Mouse (Mus musculus): Measurements from ENCODE around the gene Adam10. TPM values are rescaled to one million over a fixed set of nuclear protein-coding genes. Genes with fewer than 3 reads are reported as not detected.

The Adam10 gene
- polyA plus RNA-seq, 1 experiment from 2014 or later, result 72.1 TPM

DNA sequence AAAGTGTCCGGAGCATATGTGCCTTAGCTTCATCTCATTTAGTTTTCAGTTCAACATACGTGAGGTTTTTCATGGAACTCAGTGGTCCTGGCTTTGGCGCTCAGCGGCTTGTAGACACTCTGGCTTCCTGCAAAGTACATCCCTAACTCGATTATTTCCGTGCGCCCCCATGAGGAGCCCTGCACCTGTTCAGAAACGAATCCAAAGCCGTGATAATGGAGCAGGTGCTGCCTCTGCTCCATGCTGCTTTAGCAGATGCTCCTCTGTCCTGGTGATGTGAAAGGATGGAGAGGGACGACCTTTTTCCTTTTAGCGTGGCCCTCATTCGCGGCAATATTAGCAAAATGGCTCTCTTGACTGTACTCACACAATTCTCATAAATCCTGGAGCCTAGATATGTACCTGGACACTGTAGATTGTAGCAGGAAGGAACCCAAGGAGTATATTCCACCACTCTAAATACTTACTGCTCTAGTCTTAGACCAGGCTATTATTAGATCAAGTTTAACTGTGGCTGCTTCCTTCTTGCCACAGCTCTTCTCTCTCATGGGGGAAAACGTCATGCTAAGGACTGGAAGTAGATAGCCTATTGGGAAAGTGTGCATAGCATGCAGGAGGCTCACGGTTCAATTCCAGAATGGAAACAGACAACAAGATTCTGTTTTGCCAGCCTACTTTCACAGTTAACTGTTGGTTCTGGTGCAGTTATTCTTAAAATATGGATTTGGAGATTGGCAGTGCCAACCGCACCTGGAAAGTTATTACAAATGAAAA, 13.2 kb upstream of the Adam10 start:
- Histone ChIP-seq H3K4me3 (ENCODE audit: control insufficient read depth in 1 of 2, insufficient read depth in 1 of 2, low read depth in 1 of 2, low read length in 2 of 2) (no peak overlapping the region), H3K36me3 (ENCODE audit: control insufficient read depth, insufficient read depth, low read length) (no peaks in the 10 kb centered on the region), H3K9ac (ENCODE audit: low read length) (no peak overlapping the region), H3K27me3 (ENCODE audit: control insufficient read depth, insufficient read depth, low read length) (no peaks in the 10 kb centered on the region), H3K4me2 (ENCODE audit: low read length) (no peak overlapping the region), H3K9me3 (ENCODE audit: control insufficient read depth, low read length) (peaks cover 3% of the 10 kb centered on the region; the same call in 1 of the 2 replicates), H3K4me1 (ENCODE audit: control insufficient read depth in 2 of 2, insufficient read depth in 2 of 2, low read length in 2 of 2) (peaks cover 0 to 5% of the 10 kb centered on the region in 2 experiments; a peak in 1 of 4 replicates), H3K27ac (replicated peaks in 1 of 2; ENCODE audit: control insufficient read depth in 1 of 2, insufficient read depth in 1 of 2, low read depth in 2 of 2, low read length in 2 of 2) (no peak overlapping the region)
- WGBS, result 62% methylated on average over 16 of the region's 16 CpGs
- ATAC-seq (ENCODE audit: insufficient number of reproducible peaks, insufficient read depth, low FRiP score, low read depth), result no peak

- no peak overlapping the region for H3K27ac ChIP-seq (replicated peaks in 1 of 2; ENCODE audit: control insufficient read depth in 1 of 2, insufficient read depth in 1 of 2, low read depth in 2 of 2, low read length in 2 of 2)
- no peak overlapping the region for H3K4me2 ChIP-seq (ENCODE audit: low read length)
- peaks cover 3% of the 10 kb centered on the region; the same call in 1 of the 2 replicates for H3K9me3 ChIP-seq (ENCODE audit: control insufficient read depth, low read length)
- H3K9ac ChIP-seq (ENCODE audit: low read length), result no peak overlapping the region
- 54% methylated on average over 7 of the region's 7 CpGs for WGBS
- H3K4me3 ChIP-seq (ENCODE audit: control insufficient read depth in 1 of 2, insufficient read depth in 1 of 2, low read depth in 1 of 2, low read length in 2 of 2), result no peak overlapping the region
- H3K27me3 ChIP-seq (ENCODE audit: control insufficient read depth, insufficient read depth, low read length), result no peaks in the 10 kb centered on the region
- no peaks in the 10 kb centered on the region for H3K36me3 ChIP-seq (ENCODE audit: control insufficient read depth, insufficient read depth, low read length)
- H3K4me1 ChIP-seq (ENCODE audit: control insufficient read depth in 2 of 2, insufficient read depth in 2 of 2, low read length in 2 of 2), result peaks cover 0 to 5% of the 10 kb centered on the region in 2 experiments; a peak in 1 of 4 replicates
- ATAC-seq (ENCODE audit: insufficient number of reproducible peaks, insufficient read depth, low FRiP score, low read depth), result no peak
Observed at GRCm38 (mm10) chr9:70666811-70667210, 12.0 kb upstream of the Adam10 start.

DNA sequence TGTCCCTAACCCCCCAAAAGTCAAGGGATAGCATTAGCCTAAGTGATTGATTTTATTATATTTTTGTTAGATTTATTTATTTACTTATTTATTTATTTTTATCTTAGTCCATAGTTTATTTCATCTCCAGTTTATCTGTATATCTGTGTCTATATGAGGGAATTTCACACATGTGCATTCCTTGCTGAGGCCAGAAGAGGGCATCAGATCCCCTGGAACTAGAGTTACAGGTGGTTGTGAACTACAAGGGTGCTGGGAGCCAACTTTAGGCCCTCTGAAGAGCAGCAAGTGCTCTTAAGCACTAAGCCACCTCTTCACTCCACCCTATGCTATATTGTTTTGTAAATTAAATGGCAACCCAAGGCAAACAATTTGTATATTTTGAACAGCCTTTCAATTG, 10.7 kb upstream of the Adam10 start:
- Histone ChIP-seq H3K4me3 (ENCODE audit: control insufficient read depth in 1 of 2, insufficient read depth in 1 of 2, low read depth in 1 of 2, low read length in 2 of 2) (no peak overlapping the region), H3K9me3 (ENCODE audit: control insufficient read depth, low read length) (peaks cover 3% of the 10 kb centered on the region; the same call in 1 of the 2 replicates), H3K27ac (replicated peaks in 1 of 2; ENCODE audit: control insufficient read depth in 1 of 2, insufficient read depth in 1 of 2, low read depth in 2 of 2, low read length in 2 of 2) (no peak overlapping the region), H3K36me3 (ENCODE audit: control insufficient read depth, insufficient read depth, low read length) (no peaks in the 10 kb centered on the region), H3K27me3 (ENCODE audit: control insufficient read depth, insufficient read depth, low read length) (no peaks in the 10 kb centered on the region), H3K9ac (ENCODE audit: low read length) (no peak overlapping the region), H3K4me1 (ENCODE audit: control insufficient read depth in 2 of 2, insufficient read depth in 2 of 2, low read length in 2 of 2) (peaks cover 0 to 8% of the 10 kb centered on the region in 2 experiments; a peak in 1 of 4 replicates), H3K4me2 (ENCODE audit: low read length) (no peak overlapping the region)
- no peak for ATAC-seq (ENCODE audit: insufficient number of reproducible peaks, insufficient read depth, low FRiP score, low read depth)

DNA sequence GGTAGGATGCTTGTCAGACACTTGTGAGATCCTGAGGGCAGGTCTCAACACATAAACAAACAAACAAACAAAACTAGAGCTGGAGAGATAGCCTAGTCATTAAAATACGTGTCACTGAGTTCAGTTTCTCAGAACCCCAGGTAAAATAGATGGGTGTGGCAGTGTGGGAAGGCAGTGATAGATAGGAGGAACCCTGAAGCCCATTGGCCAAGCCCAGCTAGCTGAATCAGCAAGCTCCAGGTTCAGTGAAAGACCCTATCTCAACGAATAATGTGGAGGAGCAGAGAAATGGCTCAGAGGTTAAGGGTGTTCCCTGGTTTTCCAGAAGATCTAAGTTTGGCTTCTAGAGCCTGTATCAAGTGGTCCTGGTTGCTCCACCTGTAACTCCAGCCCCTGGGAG, 9.6 kb upstream of the Adam10 start:
- Histone ChIP-seq H3K36me3 (ENCODE audit: control insufficient read depth, insufficient read depth, low read length) (no peaks in the 10 kb centered on the region), H3K27ac (replicated peaks in 1 of 2; ENCODE audit: control insufficient read depth in 1 of 2, insufficient read depth in 1 of 2, low read depth in 2 of 2, low read length in 2 of 2) (no peak overlapping the region), H3K4me1 (ENCODE audit: control insufficient read depth in 2 of 2, insufficient read depth in 2 of 2, low read length in 2 of 2) (peaks cover 0 to 8% of the 10 kb centered on the region in 2 experiments; a peak in 1 of 4 replicates), H3K9ac (ENCODE audit: low read length) (no peak overlapping the region), H3K4me3 (ENCODE audit: control insufficient read depth in 1 of 2, insufficient read depth in 1 of 2, low read depth in 1 of 2, low read length in 2 of 2) (no peak overlapping the region), H3K27me3 (ENCODE audit: control insufficient read depth, insufficient read depth, low read length) (no peaks in the 10 kb centered on the region), H3K9me3 (ENCODE audit: control insufficient read depth, low read length) (peaks cover 3% of the 10 kb centered on the region; the same call in 1 of the 2 replicates), H3K4me2 (ENCODE audit: low read length) (no peak overlapping the region)
- no peak for ATAC-seq (ENCODE audit: insufficient number of reproducible peaks, insufficient read depth, low FRiP score, low read depth)
- WGBS, result 54% methylated on average over 2 of the region's 2 CpGs

DNA sequence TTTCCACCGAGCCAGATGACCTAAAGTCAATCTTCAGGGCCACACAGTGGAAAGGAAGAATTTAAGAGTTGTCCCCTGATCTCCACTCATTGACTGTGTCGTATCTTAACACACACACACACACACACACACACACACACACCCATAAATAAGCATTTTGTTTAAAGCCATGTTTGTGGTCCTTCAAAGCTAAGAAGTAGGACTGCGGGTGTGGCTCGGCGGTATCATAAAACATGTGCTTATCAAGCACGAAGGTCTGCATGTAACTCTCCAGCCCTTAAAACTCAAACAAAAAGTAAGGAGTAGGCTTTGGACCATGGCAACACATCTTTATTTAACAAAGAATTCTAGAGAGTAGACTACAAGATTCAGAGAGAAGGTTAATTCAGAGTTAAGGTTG, 8.4 kb upstream of the Adam10 start:
- 83% methylated on average over 6 of the region's 6 CpGs for WGBS
- Histone ChIP-seq H3K4me2 (ENCODE audit: low read length) (no peak overlapping the region), H3K9ac (ENCODE audit: low read length) (no peak overlapping the region), H3K4me3 (ENCODE audit: control insufficient read depth in 1 of 2, insufficient read depth in 1 of 2, low read depth in 1 of 2, low read length in 2 of 2) (no peak overlapping the region), H3K27ac (replicated peaks in 1 of 2; ENCODE audit: control insufficient read depth in 1 of 2, insufficient read depth in 1 of 2, low read depth in 2 of 2, low read length in 2 of 2) (no peak overlapping the region), H3K36me3 (ENCODE audit: control insufficient read depth, insufficient read depth, low read length) (no peaks in the 10 kb centered on the region), H3K4me1 (ENCODE audit: control insufficient read depth in 2 of 2, insufficient read depth in 2 of 2, low read length in 2 of 2) (peaks cover 0 to 8% of the 10 kb centered on the region in 2 experiments; a peak in 1 of 4 replicates), H3K9me3 (ENCODE audit: control insufficient read depth, low read length) (peaks cover 3% of the 10 kb centered on the region; the same call in 1 of the 2 replicates), H3K27me3 (ENCODE audit: control insufficient read depth, insufficient read depth, low read length) (no peaks in the 10 kb centered on the region)
- no peak for ATAC-seq (ENCODE audit: insufficient number of reproducible peaks, insufficient read depth, low FRiP score, low read depth)

- no peak overlapping the region for H3K9ac ChIP-seq (ENCODE audit: low read length)
- H3K27me3 ChIP-seq (ENCODE audit: control insufficient read depth, insufficient read depth, low read length), result no peaks in the 10 kb centered on the region
- H3K27ac ChIP-seq (replicated peaks in 1 of 2; ENCODE audit: control insufficient read depth in 1 of 2, insufficient read depth in 1 of 2, low read depth in 2 of 2, low read length in 2 of 2), result no peak overlapping the region
- no peaks in the 10 kb centered on the region for H3K36me3 ChIP-seq (ENCODE audit: control insufficient read depth, insufficient read depth, low read length)
- H3K9me3 ChIP-seq (ENCODE audit: control insufficient read depth, low read length), result peaks cover 3% of the 10 kb centered on the region; the same call in 1 of the 2 replicates
- 0 out of 4 replicates have a peak, but pooled peaks cover 0 to 3% of the 10 kb centered on the region in 2 experiments for H3K4me1 ChIP-seq (ENCODE audit: control insufficient read depth in 2 of 2, insufficient read depth in 2 of 2, low read length in 2 of 2)
- no peak for ATAC-seq (ENCODE audit: insufficient number of reproducible peaks, insufficient read depth, low FRiP score, low read depth)
- 65% methylated on average over 6 of the region's 6 CpGs for WGBS
- no peak overlapping the region for H3K4me2 ChIP-seq (ENCODE audit: low read length)
- H3K4me3 ChIP-seq (ENCODE audit: control insufficient read depth in 1 of 2, insufficient read depth in 1 of 2, low read depth in 1 of 2, low read length in 2 of 2), result no peak overlapping the region
Observed at GRCm38 (mm10) chr9:70671278-70671677, 7.5 kb upstream of the Adam10 start.

- Histone ChIP-seq H3K27ac (replicated peaks in 1 of 2; ENCODE audit: control insufficient read depth in 1 of 2, insufficient read depth in 1 of 2, low read depth in 2 of 2, low read length in 2 of 2) (no peak overlapping the region), H3K4me1 (ENCODE audit: control insufficient read depth in 2 of 2, insufficient read depth in 2 of 2, low read length in 2 of 2) (0 out of 4 replicates have a peak, but pooled peaks cover 0 to 3% of the 10 kb centered on the region in 2 experiments), H3K4me3 (ENCODE audit: control insufficient read depth in 1 of 2, insufficient read depth in 1 of 2, low read depth in 1 of 2, low read length in 2 of 2) (no peak overlapping the region), H3K36me3 (ENCODE audit: control insufficient read depth, insufficient read depth, low read length) (no peaks in the 10 kb centered on the region), H3K9me3 (ENCODE audit: control insufficient read depth, low read length) (peaks cover 3% of the 10 kb centered on the region; the same call in 1 of the 2 replicates), H3K27me3 (ENCODE audit: control insufficient read depth, insufficient read depth, low read length) (no peaks in the 10 kb centered on the region), H3K9ac (ENCODE audit: low read length) (no peak overlapping the region), H3K4me2 (ENCODE audit: low read length) (no peak overlapping the region)
- ATAC-seq (ENCODE audit: insufficient number of reproducible peaks, insufficient read depth, low FRiP score, low read depth), result no peak
- 35% methylated on average over 10 of the region's 10 CpGs for WGBS
Observed at GRCm38 (mm10) chr9:70671772-70672579, 6.8 kb upstream of the Adam10 start.

Measured in heart, embryonic 14.5 days (tissue).